Mouse (Mus musculus) ES-Bruce4 (cell line): ENCODE data around the gene Adam15.

Experiments used
- CTCF ChIP-seq: IDR thresholded peaks from one replicate; pipeline ENCODE4 v1.8.1; 2011; ENCODE audit warnings: low read depth, low read length
- POLR2A ChIP-seq: IDR thresholded peaks from one replicate; pipeline ENCODE4 v1.8.1; 2011; ENCODE audit warnings: low read length; ENCODE audit not compliant: insufficient read depth

DNA sequence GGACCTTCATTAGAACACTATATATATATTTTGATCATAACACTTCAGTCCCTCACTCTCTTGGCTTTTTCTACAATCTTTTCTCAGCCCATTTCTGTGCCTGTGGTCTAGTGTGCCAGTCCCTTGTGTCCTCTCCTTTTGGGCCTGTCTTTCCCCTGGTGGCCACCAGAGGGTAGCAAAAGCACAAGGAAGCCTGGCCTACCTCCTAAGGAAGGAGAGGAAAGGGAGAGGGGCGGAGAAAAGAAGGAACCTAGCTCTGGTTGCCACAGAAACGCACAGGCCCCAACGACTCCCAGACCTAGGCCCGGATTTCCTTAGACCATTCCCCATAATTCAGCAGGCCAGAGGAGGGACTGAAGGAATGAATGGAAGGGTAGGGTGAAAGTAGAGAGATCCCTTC is 33.0 kb downstream of the Adam15 start:
- TF ChIP-seq CTCF (no peak), POLR2A (no peak)
